Mouse (Mus musculus): Measurements from ENCODE around the gene Cldn15. TPM values are rescaled to one million over a fixed set of nuclear protein-coding genes. Genes with fewer than 3 reads are reported as not detected.

The Cldn15 gene
- total RNA-seq, 2 experiments from 2014 or later: 5.8 to 19.1 TPM

Other genes with a start within 250 kb of the Cldn15 start
- not detected in 2 replicates for gene Col26a1, start 83.4 kb upstream of the Cldn15 start, total RNA-seq (2015; ENCODE audit: low replicate concordance)
- not detected in 2 replicates for gene Col26a1, start 83.4 kb upstream of the Cldn15 start, total RNA-seq (2017; ENCODE audit: low replicate concordance)
- 1.7 and 4.8 TPM in 2 replicates for gene Ift22, start 58.5 kb upstream of the Cldn15 start, total RNA-seq (2015; ENCODE audit: low replicate concordance)
- gene Ift22, start 58.5 kb upstream of the Cldn15 start, total RNA-seq (2017; ENCODE audit: low replicate concordance): 0.28 and 1.3 TPM in 2 replicates
- 160 and 175 TPM in 2 replicates for gene Fis1, start 13.3 kb upstream of the Cldn15 start, total RNA-seq (2015; ENCODE audit: low replicate concordance)
- gene Fis1, start 13.3 kb upstream of the Cldn15 start, total RNA-seq (2017; ENCODE audit: low replicate concordance): 65.3 and 70.5 TPM in 2 replicates
- gene Plod3, start 20.4 kb downstream of the Cldn15 start, total RNA-seq (2015; ENCODE audit: low replicate concordance): 19.2 and 23.0 TPM in 2 replicates
- gene Plod3, start 20.4 kb downstream of the Cldn15 start, total RNA-seq (2017; ENCODE audit: low replicate concordance): 20.6 and 36.1 TPM in 2 replicates
- 24.4 and 32.2 TPM in 2 replicates for gene Znhit1, start 21.4 kb downstream of the Cldn15 start, total RNA-seq (2015; ENCODE audit: low replicate concordance)
- gene Znhit1, start 21.4 kb downstream of the Cldn15 start, total RNA-seq (2017; ENCODE audit: low replicate concordance): 15.8 and 17.7 TPM in 2 replicates
- gene Vgf, start 59.8 kb downstream of the Cldn15 start, total RNA-seq (2015; ENCODE audit: low replicate concordance): not detected in 2 replicates
- not detected in 2 replicates for gene Vgf, start 59.8 kb downstream of the Cldn15 start, total RNA-seq (2017; ENCODE audit: low replicate concordance)
- gene Ap1s1, start 79.5 kb downstream of the Cldn15 start, total RNA-seq (2015; ENCODE audit: low replicate concordance): 2.3 and 3.5 TPM in 2 replicates
- 5.2 and 10.3 TPM in 2 replicates for gene Ap1s1, start 79.5 kb downstream of the Cldn15 start, total RNA-seq (2017; ENCODE audit: low replicate concordance)
- 0.21 TPM in 1 of 2 replicates, not detected in the other for gene Serpine1, start 105.7 kb downstream of the Cldn15 start, total RNA-seq (2015; ENCODE audit: low replicate concordance)
- gene Serpine1, start 105.7 kb downstream of the Cldn15 start, total RNA-seq (2017; ENCODE audit: low replicate concordance): 0.84 TPM in 1 of 2 replicates, not detected in the other
- gene Trim56, start 149.6 kb downstream of the Cldn15 start, total RNA-seq (2015; ENCODE audit: low replicate concordance): 128 and 178 TPM in 2 replicates
- gene Trim56, start 149.6 kb downstream of the Cldn15 start, total RNA-seq (2017; ENCODE audit: low replicate concordance): 253 and 303 TPM in 2 replicates
- gene Muc3, start 182.7 kb downstream of the Cldn15 start, total RNA-seq (2015; ENCODE audit: low replicate concordance): not detected in 2 replicates
- gene Muc3, start 182.7 kb downstream of the Cldn15 start, total RNA-seq (2017; ENCODE audit: low replicate concordance): not detected in 2 replicates
- 1.9 TPM in 1 of 2 replicates, not detected in the other for gene Muc3a, start 245.8 kb downstream of the Cldn15 start, total RNA-seq (2015; ENCODE audit: low replicate concordance)
- not detected in 2 replicates for gene Muc3a, start 245.8 kb downstream of the Cldn15 start, total RNA-seq (2017; ENCODE audit: low replicate concordance)

Measured in erythroblast, adult 5-6 weeks (primary cell).